Mouse (Mus musculus): ENCODE results near the gene Sox21.

GRCm38 (mm10) chr14:118272594-118273555, 36.0 kb upstream of the Sox21 start:
- no peak for TF ChIP-seq USF1 (IDR thresholded peaks at IDR 0.05; ENCODE audit: low read depth)
- TF ChIP-seq CTCF (IDR thresholded peaks at IDR 0.05; ENCODE audit: control insufficient read depth, insufficient read depth, insufficient read length), result no peak
- no peak for TF ChIP-seq MYOG (IDR thresholded peaks at IDR 0.05; ENCODE audit: control insufficient read depth, extremely low read depth, insufficient read length)
- TF ChIP-seq MAX (IDR thresholded peaks at IDR 0.05), result no peak
- TF ChIP-seq MYOD1 (IDR thresholded peaks at IDR 0.05; ENCODE audit: control insufficient read depth, insufficient read length, low read depth), result no peak

All from C2C12 (cell line).